Mouse (Mus musculus): ENCODE data around the gene Lsm14b.

The Lsm14b gene

GRCm38 (mm10) chr2:180017632-180018031 is 7.2 kb upstream of the Lsm14b start:
- no peak for DNase-seq (ENCODE audit: low read depth in 2 of 2, low spot score in 2 of 2)

DNA sequence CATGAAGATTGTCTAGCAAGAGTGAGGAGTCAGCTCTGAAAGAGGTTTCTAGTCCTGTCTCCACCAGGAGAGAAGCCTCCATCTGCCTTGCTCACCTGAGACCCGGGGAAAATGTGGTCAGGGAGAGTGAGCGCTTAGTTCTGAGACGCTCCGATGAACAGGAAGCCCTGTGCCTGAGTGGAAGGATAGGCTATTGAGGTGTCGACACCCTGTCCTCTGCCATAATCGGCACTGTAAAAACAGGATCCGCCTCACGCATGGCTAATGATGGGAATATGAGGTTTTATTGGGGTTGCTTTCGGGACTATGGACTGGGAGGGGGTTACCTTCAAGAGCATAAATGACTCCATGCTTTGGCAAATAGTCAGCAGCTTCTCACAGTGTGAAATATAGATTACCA is 6.2 kb upstream of the Lsm14b start:
- DNase-seq (ENCODE audit: low read depth in 2 of 2, low spot score in 2 of 2) = no peak

DNA sequence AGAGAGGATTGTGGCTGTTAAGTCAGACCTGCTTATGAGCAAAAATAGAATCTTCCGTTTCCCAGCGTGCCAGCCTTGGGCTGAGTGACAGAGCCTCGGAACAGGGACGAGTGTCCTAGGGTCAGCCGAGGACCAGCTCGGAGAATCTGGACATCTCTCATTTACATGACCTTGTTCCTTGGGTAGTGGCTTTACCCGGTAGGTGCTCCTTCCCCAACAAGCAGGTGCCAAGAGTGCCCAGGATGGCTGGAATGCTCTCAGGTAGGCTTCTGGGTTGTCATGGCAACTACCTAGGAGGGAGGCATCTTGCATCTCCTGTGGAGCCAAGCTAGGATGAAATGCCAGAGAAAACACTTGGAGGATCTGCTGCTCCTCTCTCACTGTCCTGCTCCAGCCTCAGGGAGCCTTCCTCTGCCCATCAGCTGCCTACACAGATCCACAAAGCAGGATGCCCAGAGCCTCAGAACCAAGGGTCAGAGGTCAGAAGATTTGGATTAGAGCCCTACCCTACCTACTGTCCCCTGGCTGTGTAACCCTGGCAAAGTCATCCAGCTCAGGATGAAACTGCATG is 4.6 kb upstream of the Lsm14b start:
- no peak for DNase-seq (ENCODE audit: low read depth in 2 of 2, low spot score in 2 of 2)

- DNase-seq (ENCODE audit: low read depth in 2 of 2, low spot score in 2 of 2) = no peak
These were observed 3.9 kb upstream of the Lsm14b start for GRCm38 (mm10) chr2:180020919-180021318.

GRCm38 (mm10) chr2:180022751-180023150 is 2.0 kb upstream of the Lsm14b start:
- DNase-seq (ENCODE audit: low read depth in 2 of 2, low spot score in 2 of 2) = no peak

- DNase-seq (ENCODE audit: low read depth in 2 of 2, low spot score in 2 of 2) = no peak
These were observed 511 bp downstream of the Lsm14b start for GRCm38 (mm10) chr2:180025135-180025860.

- DNase-seq (ENCODE audit: low read depth in 2 of 2, low spot score in 2 of 2) = peak in 1 of 2 experiments; percentile 10
These were observed 1.0 kb downstream of the Lsm14b start for GRCm38 (mm10) chr2:180025861-180026200.

- no peak for DNase-seq (ENCODE audit: low read depth in 2 of 2, low spot score in 2 of 2)
These were observed 3.0 kb downstream of the Lsm14b start for GRCm38 (mm10) chr2:180027768-180028167.

- DNase-seq (ENCODE audit: low read depth in 2 of 2, low spot score in 2 of 2) = no peak
These were observed 6.5 kb downstream of the Lsm14b start for GRCm38 (mm10) chr2:180031270-180031669.

- no peak for DNase-seq (ENCODE audit: low read depth in 2 of 2, low spot score in 2 of 2)
These were observed 8.1 kb downstream of the Lsm14b start for GRCm38 (mm10) chr2:180032925-180033324.

DNA sequence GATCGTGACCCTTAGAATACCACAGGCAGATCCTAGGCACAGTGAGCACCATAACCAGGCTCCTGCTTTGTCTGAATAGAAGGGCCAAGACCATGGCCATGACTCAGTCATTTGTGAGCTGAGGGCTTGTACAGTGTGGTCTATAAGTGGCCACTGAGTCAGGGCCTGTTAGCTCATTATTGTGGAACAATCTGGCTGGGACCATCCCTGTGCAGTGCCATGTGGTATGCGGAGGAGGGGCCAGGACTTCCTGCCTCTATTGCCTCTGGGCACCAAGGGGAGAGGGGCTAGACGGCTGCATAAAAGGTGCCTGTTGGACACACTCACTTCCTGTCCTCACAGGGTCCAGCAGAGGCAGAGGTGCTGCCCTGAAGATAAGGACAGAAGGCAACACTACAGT is 9.2 kb downstream of the Lsm14b start:
- DNase-seq (ENCODE audit: low read depth in 2 of 2, low spot score in 2 of 2) = no peak

DNA sequence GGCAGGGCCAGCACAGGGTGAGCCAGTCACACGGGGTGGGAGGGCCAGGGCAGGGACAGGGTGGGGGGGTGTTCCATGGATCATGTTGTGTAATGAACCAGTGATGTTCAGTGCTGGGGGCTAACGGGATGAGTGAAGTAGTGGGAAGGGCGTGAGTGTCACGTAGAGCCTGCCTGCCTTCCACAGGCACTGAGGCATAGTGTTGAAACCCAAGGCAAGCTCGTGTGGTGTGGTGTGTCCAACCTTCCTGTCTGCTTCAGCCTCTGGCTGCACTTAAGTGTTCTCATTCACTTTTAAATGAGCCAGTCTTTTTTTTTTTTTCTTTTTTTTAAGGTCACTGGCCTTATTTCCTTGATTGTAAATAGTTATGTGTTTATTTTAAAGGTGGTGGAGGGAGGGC is 10.0 kb downstream of the Lsm14b start:
- no peak for DNase-seq (ENCODE audit: low read depth in 2 of 2, low spot score in 2 of 2)

DNA sequence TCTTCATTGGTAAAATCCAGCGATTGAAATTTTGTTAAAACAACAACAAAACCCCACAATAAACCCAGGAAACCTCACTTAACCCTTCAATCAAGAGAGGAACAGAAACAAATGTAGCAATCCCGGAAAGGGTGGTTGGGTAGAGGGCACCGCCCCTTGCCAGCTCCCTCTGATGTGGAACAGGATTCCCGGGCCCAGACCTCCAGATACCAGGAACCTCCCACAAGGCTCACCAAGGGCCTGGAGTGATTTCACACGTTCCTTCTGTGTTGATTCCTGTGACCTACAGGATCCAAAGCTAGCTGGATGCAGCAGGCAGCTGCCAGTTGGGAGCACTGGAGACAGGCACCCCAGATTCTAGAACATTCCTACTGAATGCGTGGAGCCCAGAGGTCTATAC is 15.6 kb downstream of the Lsm14b start:
- DNase-seq (ENCODE audit: low read depth in 2 of 2, low spot score in 2 of 2) = no peak

GRCm38 (mm10) chr2:180041577-180042255 is 16.9 kb downstream of the Lsm14b start:
- DNase-seq (ENCODE audit: low read depth in 2 of 2, low spot score in 2 of 2) = peak; percentile 21 to 25

DNA sequence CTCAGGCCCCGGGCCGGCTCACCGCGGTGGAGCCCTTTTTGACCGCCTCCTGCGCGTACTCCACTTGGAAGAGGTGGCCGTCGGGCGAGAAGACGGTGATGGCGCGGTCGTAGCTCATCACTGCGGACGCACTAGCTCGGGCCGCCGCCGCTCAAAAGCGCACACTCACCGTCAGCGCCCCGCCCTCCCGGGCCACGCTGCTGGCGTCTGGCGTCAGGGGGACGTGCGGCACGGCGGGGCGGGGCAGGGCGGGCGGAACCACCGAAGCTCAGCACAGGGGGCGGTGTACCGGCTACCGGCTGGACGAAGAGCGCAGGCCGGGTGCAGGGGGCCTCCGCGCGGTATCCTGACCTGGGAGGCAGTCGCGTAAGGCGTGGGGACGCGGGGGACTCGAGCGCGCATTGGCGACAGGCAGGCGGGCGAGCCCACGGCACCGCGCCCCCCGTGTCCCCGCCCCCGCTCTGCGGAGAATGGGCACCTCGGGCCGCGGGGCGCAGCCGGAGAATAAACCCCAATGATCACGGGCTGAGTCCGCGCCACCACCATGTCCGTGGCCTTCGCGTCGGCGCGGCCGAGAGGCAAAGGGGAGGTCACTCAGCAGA is 17.6 kb downstream of the Lsm14b start, which contains the start of the genes Psma7 and Ss18l1:
Gene Psma7 (minus strand): TSS at position 178 of the 602 bp plus-strand sequence.
Gene Ss18l1 (plus strand): TSS at position 254 of the 602 bp plus-strand sequence.
- peak; percentile 78 to 80 for DNase-seq (ENCODE audit: low read depth in 2 of 2, low spot score in 2 of 2)

- DNase-seq (ENCODE audit: low read depth in 2 of 2, low spot score in 2 of 2) = peak in 1 of 2 experiments; percentile 32
These were observed 18.2 kb downstream of the Lsm14b start for GRCm38 (mm10) chr2:180042858-180043515.

- peak; percentile 48 to 66 for DNase-seq (ENCODE audit: low read depth in 2 of 2, low spot score in 2 of 2)
These were observed 20.5 kb downstream of the Lsm14b start for GRCm38 (mm10) chr2:180045283-180045682.

GRCm38 (mm10) chr2:180047580-180047979 is 22.8 kb downstream of the Lsm14b start:
- DNase-seq (ENCODE audit: low read depth in 2 of 2, low spot score in 2 of 2) = no peak

- DNase-seq (ENCODE audit: low read depth in 2 of 2, low spot score in 2 of 2) = no peak
These were observed 23.3 kb downstream of the Lsm14b start for GRCm38 (mm10) chr2:180047980-180048635.

DNA sequence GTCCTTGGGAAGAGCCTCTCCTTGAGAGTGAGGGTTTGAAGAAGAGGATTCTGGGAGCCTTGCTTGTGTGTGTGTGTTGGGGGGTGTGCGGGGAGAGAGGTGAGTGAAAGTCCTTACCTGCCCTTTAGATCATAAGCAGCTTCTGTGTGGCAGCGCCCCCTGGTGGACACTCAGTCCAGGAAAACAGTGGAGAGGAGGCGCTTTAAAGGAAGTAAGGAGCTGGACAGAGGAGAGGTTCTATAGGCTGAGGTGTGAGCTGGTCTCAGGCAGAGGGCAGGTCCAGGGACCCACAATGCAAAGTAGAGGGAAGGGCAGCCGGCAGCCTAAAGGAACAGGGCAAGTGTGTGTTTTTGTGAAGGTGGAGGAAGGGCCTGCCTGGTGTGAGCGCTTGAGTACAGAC is 26.2 kb downstream of the Lsm14b start:
- peak; percentile 81 to 84 for DNase-seq (ENCODE audit: low read depth in 2 of 2, low spot score in 2 of 2)
